In the genomic region with DNA sequence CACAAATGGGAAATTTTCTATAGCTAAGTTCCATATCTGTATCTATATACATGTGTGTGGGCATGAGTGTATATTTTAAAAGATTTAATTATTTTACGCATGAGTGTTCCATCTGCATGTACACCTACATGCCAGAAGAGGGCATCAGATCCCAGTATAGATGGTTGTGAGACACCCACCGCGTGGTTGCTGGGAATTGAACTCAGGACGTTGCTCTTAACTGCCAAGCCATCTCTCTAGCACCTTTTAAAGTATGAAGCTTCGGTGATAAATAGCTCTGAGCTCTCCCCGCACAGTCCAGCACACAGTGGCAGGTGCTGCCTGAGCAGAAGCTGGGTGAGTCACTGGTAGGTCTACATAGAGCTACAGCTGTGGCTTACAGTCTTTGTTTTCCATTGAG, we compare ENCODE assay signal across 13 mouse cellular contexts. TPM values are rescaled to one million over a fixed set of nuclear protein-coding genes. Genes with fewer than 3 reads are reported as not detected.
A peak's percentile ranks its signal among the peaks of the same experiment; 100 is the strongest.
DNase-seq lines count a peak whose midpoint lies in the region; ATAC-seq and TF ChIP-seq lines count a peak whose summit lies in the region.
"Had no signal": no experiment of that assay in that cellular context is flagged by ENCODE, and none has a peak within 500 bp of the region (broad histone marks: within the 10 kb centered on the region; RNA-seq: fewer than 3 reads in every experiment).

No protein-coding gene starts in this region.

- DNase-seq in kidney, postnatal 0 days (ENCODE audit: low spot score), result no peak
- DNase-seq in 3T3-L1 (ENCODE audit: low read depth, low spot score) (peak; percentile 21), A20 (ENCODE audit: low read depth, low spot score) (peak; percentile 34), ZHBTc4 (ENCODE audit: low read depth, low spot score) (peak; percentile 68)
- DNase-seq in ovary, postnatal 10 days (ENCODE audit: low spot score), result no peak
- DNase-seq: cerebellum, adult 9-11 months had no signal

- no peaks in the 10 kb centered on the region for H3K36me3 ChIP-seq in kidney, postnatal 0 days (ENCODE audit: insufficient read depth, low read length)
- no peaks in the 10 kb centered on the region for H3K36me3 ChIP-seq in kidney, embryonic 15.5 days
- H3K36me3 ChIP-seq: heart, embryonic 12.5 days; hindbrain, embryonic 13.5 days; limb, embryonic 15.5 days had no signal

- no peaks in the 10 kb centered on the region for H3K27me3 ChIP-seq in kidney, postnatal 0 days (ENCODE audit: insufficient read depth, low read length)
- H3K27me3 ChIP-seq in kidney, embryonic 15.5 days, result peaks cover 22% of the 10 kb centered on the region
- H3K27me3 ChIP-seq: megakaryocyte, embryonic 14.5 days had no signal

- no peak overlapping the region for H3K9ac ChIP-seq in kidney, postnatal 0 days (ENCODE audit: low read depth, low read length)
- H3K9ac ChIP-seq in kidney, embryonic 15.5 days, result no peak overlapping the region
- H3K9ac ChIP-seq: heart, embryonic 12.5 days; hindbrain, embryonic 13.5 days; limb, embryonic 15.5 days had no signal

- 78% methylated on average over 6 of the region's 6 CpGs for WGBS in kidney, postnatal 0 days
- 68% methylated on average over 6 of the region's 6 CpGs for WGBS in kidney, embryonic 15.5 days

- no peak overlapping the region for H3K4me2 ChIP-seq in kidney, postnatal 0 days (ENCODE audit: low read length)
- no peak overlapping the region for H3K4me2 ChIP-seq in kidney, embryonic 15.5 days
- H3K4me2 ChIP-seq: heart, embryonic 12.5 days; hindbrain, embryonic 13.5 days; limb, embryonic 15.5 days had no signal

- peak; percentile 69 for TF ChIP-seq CTCF in kidney, postnatal 0 days (IDR thresholded peaks at IDR 0.05; ENCODE audit: low read depth)

- 0 out of 2 replicates have a peak, but pooled peaks have one; percentile 12 for ATAC-seq in kidney, postnatal 0 days (replicated peaks; ENCODE audit: low FRiP score, low read depth)
- ATAC-seq in kidney, embryonic 15.5 days (replicated peaks; ENCODE audit: low FRiP score), result no peak
- ATAC-seq in megakaryocyte, adult 5-6 weeks (ENCODE audit: poor library complexity, severe bottlenecking), result no peak
- ATAC-seq in frontal cortex, adult (ENCODE audit: low TSS enrichment), result no peak

- H3K4me3 ChIP-seq in kidney, postnatal 0 days (replicated peaks; ENCODE audit: low read depth, low read length), result no peak overlapping the region
- no peak overlapping the region for H3K4me3 ChIP-seq in kidney, embryonic 15.5 days (replicated peaks)
- H3K4me3 ChIP-seq: heart, embryonic 12.5 days; hindbrain, embryonic 13.5 days; limb, embryonic 15.5 days; megakaryocyte, embryonic 14.5 days had no signal

- no peak overlapping the region for H3K27ac ChIP-seq in kidney, postnatal 0 days
- no peak overlapping the region for H3K27ac ChIP-seq in kidney, embryonic 15.5 days
- H3K27ac ChIP-seq: hindbrain, embryonic 13.5 days; limb, embryonic 15.5 days had no signal

- no peaks in the 10 kb centered on the region for H3K4me1 ChIP-seq in kidney, postnatal 0 days (replicated peaks; ENCODE audit: insufficient read depth, low read length)
- H3K4me1 ChIP-seq in kidney, embryonic 15.5 days, result peaks cover 5% of the 10 kb centered on the region

- H3K9me3 ChIP-seq in kidney, postnatal 0 days (replicated peaks; ENCODE audit: low read length), result no peaks in the 10 kb centered on the region
- H3K9me3 ChIP-seq in kidney, embryonic 15.5 days (replicated peaks), result no peaks in the 10 kb centered on the region
- H3K9me3 ChIP-seq: heart, embryonic 12.5 days; hindbrain, embryonic 13.5 days; limb, embryonic 15.5 days; megakaryocyte, embryonic 14.5 days had no signal

RNA-seq across cellular contexts. Expression of a gene that starts 15.4 kb away (rescaled TPM):
- 2.9 and 3.4 TPM in 2 replicates for polyA plus RNA-seq in kidney, postnatal 0 days (2015; fragmentation: Nextera tagmentation; extraction: Ambion mirVana)
- polyA plus RNA-seq in kidney, embryonic 15.5 days (2015; fragmentation: Nextera tagmentation; extraction: Ambion mirVana), result 4.8 and 6.0 TPM in 2 replicates
- 54.8 and 55.6 TPM in 2 replicates for total RNA-seq in megakaryocyte, adult 5-6 weeks (2015)
- total RNA-seq in megakaryocyte, adult 5-6 weeks (2017), result 31.4 and 31.9 TPM in 2 replicates

RNA-seq across cellular contexts. Expression of a gene that starts 32.6 kb away (rescaled TPM):
- polyA plus RNA-seq in kidney, postnatal 0 days (2015; fragmentation: Nextera tagmentation; extraction: Ambion mirVana), result 3.6 and 4.2 TPM in 2 replicates
- polyA plus RNA-seq in kidney, embryonic 15.5 days (2015; fragmentation: Nextera tagmentation; extraction: Ambion mirVana), result 2.8 and 3.0 TPM in 2 replicates
- total RNA-seq in megakaryocyte, adult 5-6 weeks (2015), result 8.9 and 10.4 TPM in 2 replicates
- total RNA-seq in megakaryocyte, adult 5-6 weeks (2017), result 8.5 and 11.6 TPM in 2 replicates

Comparison
In these comparisons a context has a peak if more than half of its experiments do, and no peak if none do; other contexts are left out.
1. DNase-seq: peak in 3T3-L1 (single experiment), A20 (single experiment) and ZHBTc4 (single experiment); none in kidney, postnatal 0 days (single experiment) and ovary, postnatal 10 days (single experiment).